Mouse (Mus musculus) ES-E14 (cell line): ENCODE measurements around the gene Dpp6. TPM values are rescaled to one million over a fixed set of nuclear protein-coding genes. Genes with fewer than 3 reads are reported as not detected.

Experiments
- DNase-seq: peaks from one replicate; pipeline ENCODE4 v3.0.0-alpha.2; 2013; ENCODE audit warnings: low read depth, low spot score
- H3K27ac ChIP-seq: 2 replicates; pipeline ENCODE4 v1.5.1; 2012; ENCODE audit warnings: low read depth, mild to moderate bottlenecking, low read length, moderate library complexity, mixed read lengths; ENCODE audit not compliant: poor library complexity, insufficient read depth, severe bottlenecking
- H3K36me3 ChIP-seq: 2 replicates; pipeline ENCODE4 v1.6.1; 2012; ENCODE audit warnings: mild to moderate bottlenecking, low read length, moderate library complexity, mixed read lengths; ENCODE audit not compliant: control insufficient read depth, poor library complexity, insufficient read depth, severe bottlenecking
- H3K4me1 ChIP-seq, 2 experiments: fragments of 150-350 bp in 1 of 2; sonication (generic) in 1 of 2; 2 replicates each; pipeline ENCODE4 v1.6.1; 2012; ENCODE audit warnings: low read length in 2 of 2, mild to moderate bottlenecking in 1 of 2, mixed read lengths in 1 of 2; ENCODE audit not compliant: control insufficient read depth in 2 of 2, insufficient read depth in 2 of 2, poor library complexity in 1 of 2
- H3K4me3 ChIP-seq, 2 experiments: fragments of 150-350 bp in 1 of 2; sonication (generic) in 1 of 2; 2 replicates each; pipeline ENCODE4 v1.5.1; 2012; ENCODE audit warnings: low read length in 2 of 2, low read depth in 1 of 2, mild to moderate bottlenecking in 1 of 2, mixed read lengths in 1 of 2; ENCODE audit not compliant: insufficient read depth in 1 of 2, poor library complexity in 1 of 2, severe bottlenecking in 1 of 2
- H3K9ac ChIP-seq: 2 replicates; pipeline ENCODE4 v1.6.1; 2012; ENCODE audit warnings: low read depth, mild to moderate bottlenecking, low read length, mixed read lengths; ENCODE audit not compliant: poor library complexity, insufficient read depth, severe bottlenecking
- H3K9me3 ChIP-seq: fragments of 150-350 bp; sonication (generic); 2 replicates; pipeline ENCODE4 v1.6.1; 2012; ENCODE audit warnings: low read depth, mild to moderate bottlenecking, low read length; ENCODE audit not compliant: control insufficient read depth, insufficient read depth
- CHD2 ChIP-seq: IDR thresholded peaks from 2 replicates; pipeline ENCODE4 v1.6.1; 2014; ENCODE audit warnings: mild to moderate bottlenecking, low read depth, low read length, inconsistent platforms
- HCFC1 ChIP-seq: IDR thresholded peaks from 2 replicates; pipeline ENCODE4 v1.6.1; 2012; ENCODE audit warnings: low read length, inconsistent platforms, borderline replicate concordance; ENCODE audit not compliant: insufficient read depth
- MAFK ChIP-seq: IDR thresholded peaks from 2 replicates; pipeline ENCODE4 v1.6.1; 2014; ENCODE audit warnings: mild to moderate bottlenecking, low read depth, low read length, inconsistent platforms; ENCODE audit not compliant: insufficient read depth
- ZC3H11A ChIP-seq: IDR thresholded peaks from 2 replicates; pipeline ENCODE4 v1.6.1; 2012; ENCODE audit warnings: low read depth, mild to moderate bottlenecking, inconsistent platforms, low read length, borderline replicate concordance
- ZNF384 ChIP-seq: IDR thresholded peaks from 2 replicates; pipeline ENCODE4 v1.6.1; 2012; ENCODE audit warnings: low read depth, low read length, inconsistent platforms
- in situ Hi-C, 2 experiments: fragments of 600-800 bp; cut with MboI; formaldehyde crosslinking; loops; one replicate each; pipeline ENCODE4 v1.15.1; 2025; ENCODE audit warnings: low sequenced_read_pairs in 2 of 2, inconsistent platforms in 1 of 2; ENCODE audit not compliant: unreplicated experiment in 2 of 2
- total RNA-seq: library from RNA; depleted of rRNA; stranded (reverse); fragments of 300-350 nt; gene quantifications from 2 replicates; pipeline ENCODE4 v1.2.3, GENCODE M21; 2012

Gene Dpp6
- total RNA-seq, 1 experiment, result 1.5 TPM

DNA sequence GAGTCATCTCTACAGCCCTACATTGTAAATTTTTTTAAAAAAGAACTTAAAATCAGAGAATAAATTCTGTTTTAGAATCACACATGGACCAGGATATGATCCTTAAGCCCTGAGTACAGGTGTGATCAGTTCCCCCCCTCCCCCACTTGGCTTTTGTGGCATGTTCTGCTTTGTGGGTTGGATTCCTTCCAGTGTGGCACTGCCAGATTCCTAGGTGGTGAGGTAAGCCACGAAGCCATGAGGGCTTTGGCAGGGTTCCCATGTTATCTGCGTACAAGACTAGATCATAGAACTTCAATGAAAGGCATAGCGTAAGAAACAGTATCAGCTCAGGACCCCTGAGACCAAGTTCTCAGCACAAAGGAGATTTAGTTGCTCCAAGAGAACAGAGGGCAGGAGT lies 596.0 kb downstream of the Dpp6 start:
- no peak overlapping the region for H3K9ac ChIP-seq
- no peak overlapping the region for H3K4me3 ChIP-seq
- H3K4me1 ChIP-seq, result no peaks in the 10 kb centered on the region
- DNase-seq, result no peak
- in situ Hi-C loops, result no loop called here
- no peaks in the 10 kb centered on the region for H3K36me3 ChIP-seq
- no peak overlapping the region for H3K27ac ChIP-seq
- no peaks in the 10 kb centered on the region for H3K9me3 ChIP-seq
- TF ChIP-seq CHD2 (no peak), MAFK (peak; percentile 45; the same call in 1 of the 2 replicates), HCFC1 (no peak), ZC3H11A (no peak), ZNF384 (no peak)

GRCm38 (mm10) chr5:27415518-27415917 lies 598.5 kb downstream of the Dpp6 start:
- Histone ChIP-seq H3K36me3 (no peaks in the 10 kb centered on the region), H3K9me3 (no peaks in the 10 kb centered on the region), H3K9ac (no peak overlapping the region), H3K4me3 (no peak overlapping the region), H3K4me1 (peaks cover 5 to 6% of the 10 kb centered on the region in 2 experiments; a peak in 3 of 4 replicates), H3K27ac (no peak overlapping the region)
- in situ Hi-C loops, result no loop called here
- DNase-seq, result no peak
- no peak for TF ChIP-seq MAFK
- TF ChIP-seq ZC3H11A, result no peak
- TF ChIP-seq HCFC1, result no peak
- TF ChIP-seq CHD2, result no peak
- no peak for TF ChIP-seq ZNF384

GRCm38 (mm10) chr5:27416571-27416970 lies 599.6 kb downstream of the Dpp6 start:
- H3K36me3 ChIP-seq, result no peaks in the 10 kb centered on the region
- H3K4me3 ChIP-seq, result no peak overlapping the region
- no peaks in the 10 kb centered on the region for H3K9me3 ChIP-seq
- TF ChIP-seq MAFK (no peak), HCFC1 (no peak), ZC3H11A (peak; percentile 51), CHD2 (no peak), ZNF384 (no peak)
- in situ Hi-C loops, result no loop called here
- H3K9ac ChIP-seq, result no peak overlapping the region
- peak; percentile 47 for DNase-seq
- peaks cover 8 to 10% of the 10 kb centered on the region in 2 experiments for H3K4me1 ChIP-seq
- H3K27ac ChIP-seq, result no peak overlapping the region

DNA sequence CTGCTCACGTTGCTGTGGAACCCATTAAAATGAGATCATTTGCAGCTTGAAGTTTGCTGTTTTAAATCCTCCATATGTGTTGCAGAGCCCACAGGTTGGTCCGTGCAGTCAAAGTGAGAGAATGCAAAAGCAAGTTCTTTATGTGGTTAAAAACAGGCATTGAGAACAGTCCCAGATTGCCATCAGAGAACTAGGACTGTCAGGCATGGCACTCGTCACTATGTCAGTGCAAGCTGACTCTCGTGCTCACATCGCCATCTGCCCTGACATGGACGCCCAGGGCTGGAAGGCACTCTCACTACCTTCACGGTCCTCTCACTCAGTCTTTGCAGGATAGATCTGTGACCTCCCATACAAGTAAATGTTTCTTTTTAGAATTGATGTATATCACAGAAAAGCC lies 600.4 kb downstream of the Dpp6 start:
- in situ Hi-C loops, result no loop called here
- no peaks in the 10 kb centered on the region for H3K9me3 ChIP-seq
- TF ChIP-seq CHD2 (no peak), ZC3H11A (no peak), ZNF384 (no peak), HCFC1 (no peak), MAFK (no peak)

DNA sequence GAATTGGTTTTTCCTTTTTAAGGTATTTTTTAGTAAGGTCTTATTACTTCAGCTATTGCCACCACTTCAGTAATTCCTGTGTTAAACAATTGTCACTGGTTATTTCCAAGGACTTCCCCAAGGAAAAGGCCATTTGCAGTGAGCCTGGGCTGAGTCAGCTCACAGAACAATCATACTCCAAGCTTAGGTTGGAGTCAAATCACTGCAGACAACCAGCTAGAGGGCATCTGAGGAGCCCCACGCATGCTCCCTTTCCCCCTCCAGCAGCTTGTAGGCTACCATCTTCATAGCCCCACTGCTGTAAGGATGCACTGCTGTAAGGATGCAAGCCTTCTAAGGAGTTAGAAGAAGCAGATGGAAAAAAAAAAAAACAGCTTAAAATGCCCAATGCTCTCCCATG lies 601.9 kb downstream of the Dpp6 start:
- TF ChIP-seq ZNF384 (no peak), CHD2 (no peak), ZC3H11A (no peak), MAFK (no peak)
- Histone ChIP-seq H3K4me1 (peaks cover 14 to 19% of the 10 kb centered on the region in 2 experiments), H3K4me3 (no peak overlapping the region), H3K36me3 (no peaks in the 10 kb centered on the region), H3K9me3 (no peaks in the 10 kb centered on the region), H3K9ac (no peak overlapping the region), H3K27ac (no peak overlapping the region)
- in situ Hi-C loops, result no loop called here
- DNase-seq, result no peak

More for the DNA sequence above, 600.4 kb downstream of the Dpp6 start:
- H3K4me1 ChIP-seq, result peaks cover 12 to 17% of the 10 kb centered on the region in 2 experiments
- no peak overlapping the region for H3K9ac ChIP-seq
- H3K4me3 ChIP-seq, result no peak overlapping the region
- no peaks in the 10 kb centered on the region for H3K36me3 ChIP-seq
- DNase-seq, result no peak
- no peak overlapping the region for H3K27ac ChIP-seq
